Mouse (Mus musculus) CH12.LX (cell line): ENCODE measurements around the gene Pabpn1l.

Experiments
- CTCF ChIP-seq, 2 experiments: IDR thresholded peaks in 1 of 2; conservative IDR thresholded peaks in 1 of 2; 2 replicates each; pipeline ENCODE4 v1.5.1; 2011 to 2012; ENCODE audit warnings: low read depth in 2 of 2, low read length in 2 of 2, improper control_type of control experiment in 1 of 2, inconsistent platforms in 1 of 2, mild to moderate bottlenecking in 1 of 2, moderate library complexity in 1 of 2
- MAX ChIP-seq: IDR thresholded peaks from 2 replicates; pipeline ENCODE4 v1.6.1; 2011; ENCODE audit warnings: low read length, improper control_type of control experiment
- NELFE ChIP-seq: IDR thresholded peaks from 2 replicates; pipeline ENCODE4 v1.6.1; 2011; ENCODE audit warnings: low read depth, low read length, improper control_type of control experiment
- POLR2A ChIP-seq: IDR thresholded peaks from 2 replicates; pipeline ENCODE4 v1.6.1; 2011; ENCODE audit warnings: low read depth, mild to moderate bottlenecking, improper control_type of control experiment, low read length
- SIN3A ChIP-seq: IDR thresholded peaks from 2 replicates; pipeline ENCODE4 v1.6.1; 2012; ENCODE audit warnings: low read length, improper control_type of control experiment, inconsistent platforms

- TF ChIP-seq NELFE (no peak), MAX (no peak), POLR2A (no peak), CTCF (conservative IDR thresholded peaks at IDR 0.05 in 1 of 2, IDR thresholded peaks at IDR 0.05 in 1 of 2; ENCODE audit: low read depth in 2 of 2, low read length in 2 of 2) (no peak), SIN3A (no peak)
Observed at GRCm38 (mm10) chr8:122618660-122619378, 3.7 kb downstream of the Pabpn1l start.
